Mouse (Mus musculus) hindbrain, embryonic 11.5 days (tissue): ENCODE measurements around the gene Wdr17. TPM values are rescaled to one million over a fixed set of nuclear protein-coding genes. Genes with fewer than 3 reads are reported as not detected.
"Not testable (repeated sequence)": the region's sequence is repeated elsewhere in the genome, so short reads cannot be mapped to it uniquely, and the experiment has no call there.

ENCODE experiments used
- ATAC-seq: fragments of 200-750 bp; cut with Nextera tagmentation; 2 replicates; pipeline ENCODE4 v1.8.0; 2017; ENCODE audit warnings: mild to moderate bottlenecking, moderate TSS enrichment, moderate library complexity; ENCODE audit not compliant: low FRiP score
- DNase-seq: peaks from one replicate; pipeline ENCODE4 v3.0.0-alpha.2; 2015; ENCODE audit warnings: low spot score
- H3K27ac ChIP-seq: fragments of 300-500 bp; sonication (generic); 2 replicates; pipeline ENCODE4 v1.5.1; 2014; ENCODE audit warnings: mild to moderate bottlenecking, low read depth, low read length
- H3K27me3 ChIP-seq: fragments of 300-500 bp; sonication (generic); 2 replicates; pipeline ENCODE4 v1.6.1; 2014; ENCODE audit warnings: mild to moderate bottlenecking, low read length, moderate library complexity, mixed read lengths; ENCODE audit not compliant: control insufficient read depth, insufficient read depth
- H3K36me3 ChIP-seq: fragments of 300-500 bp; sonication (generic); 2 replicates; pipeline ENCODE4 v1.6.1; 2014; ENCODE audit warnings: mild to moderate bottlenecking, low read length, moderate library complexity, mixed read lengths; ENCODE audit not compliant: control insufficient read depth, insufficient read depth
- H3K4me1 ChIP-seq: fragments of 300-500 bp; sonication (generic); replicated peaks from 2 replicates; pipeline ENCODE4 v1.6.1; 2014; ENCODE audit warnings: low read length, mixed read lengths; ENCODE audit not compliant: control insufficient read depth, insufficient read depth
- H3K4me2 ChIP-seq: fragments of 300-500 bp; sonication (generic); replicated peaks from 2 replicates; pipeline ENCODE4 v1.6.1; 2014; ENCODE audit warnings: mild to moderate bottlenecking, low read depth, low read length
- H3K4me3 ChIP-seq: fragments of 300-500 bp; sonication (generic); 2 replicates; pipeline ENCODE4 v1.5.1; 2014; ENCODE audit warnings: low read depth, low read length
- H3K9ac ChIP-seq: fragments of 300-500 bp; sonication (generic); 2 replicates; pipeline ENCODE4 v1.6.1; 2014; ENCODE audit warnings: low read depth, low read length
- H3K9me3 ChIP-seq: fragments of 300-500 bp; sonication (generic); 2 replicates; pipeline ENCODE4 v1.6.1; 2016; ENCODE audit warnings: low read length; ENCODE audit not compliant: control insufficient read depth
- WGBS: fragments of 180-500 bp; shearing (Covaris S2); extraction: QIAGEN DNeasy Blood & Tissue Kit; methylation state at CpG from one replicate; pipeline ENCODE4 v1.1.7; 2014; 5-methylcytosine and 5-hydroxymethylcytosine counted together
- polyA plus RNA-seq: library from polyadenylated mRNA; unstranded; fragments of >200 nt; fragmentation: Nextera tagmentation; extraction: Ambion mirVana; gene quantifications from 2 replicates; pipeline ENCODE4 v1.2.1, GENCODE M21; 2014

Gene Wdr17
- polyA plus RNA-seq, 1 experiment from 2014 or later = 2.4 TPM

- Histone ChIP-seq H3K27me3 (no peaks in the 10 kb centered on the region), H3K4me1 (no peaks in the 10 kb centered on the region), H3K36me3 (no peaks in the 10 kb centered on the region), H3K4me3 (no peak overlapping the region), H3K4me2 (no peak overlapping the region), H3K9me3 (no peaks in the 10 kb centered on the region), H3K9ac (no peak overlapping the region), H3K27ac (no peak overlapping the region)
- WGBS = 79% methylated on average over 3 of the region's 3 CpGs
- DNase-seq (no peak), ATAC-seq (no peak)
These were observed 219.2 kb downstream of the Wdr17 start for GRCm38 (mm10) chr8:54667756-54668155.

- Histone ChIP-seq H3K27me3 (no peaks in the 10 kb centered on the region), H3K4me1 (no peaks in the 10 kb centered on the region), H3K9me3 (no peaks in the 10 kb centered on the region), H3K36me3 (no peaks in the 10 kb centered on the region), H3K9ac (no peak overlapping the region), H3K4me2 (no peak overlapping the region), H3K4me3 (no peak overlapping the region), H3K27ac (no peak overlapping the region)
- 50% methylated on average over 5 of the region's 5 CpGs for WGBS
- peak; percentile 47 for DNase-seq
- peak; percentile 61 for ATAC-seq
These were observed 226.3 kb downstream of the Wdr17 start for GRCm38 (mm10) chr8:54660675-54661074.

GRCm38 (mm10) chr8:54659703-54660102, 227.3 kb downstream of the Wdr17 start:
- no peaks in the 10 kb centered on the region for H3K4me1 ChIP-seq
- H3K4me3 ChIP-seq = no peak overlapping the region
- H3K9ac ChIP-seq = no peak overlapping the region
- no peaks in the 10 kb centered on the region for H3K9me3 ChIP-seq
- no peak overlapping the region for H3K4me2 ChIP-seq
- H3K27me3 ChIP-seq = no peaks in the 10 kb centered on the region
- 86% methylated on average over 2 of the region's 2 CpGs for WGBS
- no peak overlapping the region for H3K27ac ChIP-seq
- ATAC-seq = no peak
- no peaks in the 10 kb centered on the region for H3K36me3 ChIP-seq
- DNase-seq = no peak

GRCm38 (mm10) chr8:54638634-54639033, 248.3 kb downstream of the Wdr17 start:
- H3K4me1 ChIP-seq = no peaks in the 10 kb centered on the region
- H3K4me3 ChIP-seq = no peak overlapping the region
- 78% methylated on average over 4 of the region's 4 CpGs for WGBS
- H3K9me3 ChIP-seq = no peaks in the 10 kb centered on the region
- ATAC-seq = no peak
- no peak overlapping the region for H3K9ac ChIP-seq
- H3K36me3 ChIP-seq = no peaks in the 10 kb centered on the region
- no peaks in the 10 kb centered on the region for H3K27me3 ChIP-seq
- no peak overlapping the region for H3K27ac ChIP-seq
- DNase-seq = no peak
- no peak overlapping the region for H3K4me2 ChIP-seq

GRCm38 (mm10) chr8:54616710-54617109, 270.3 kb downstream of the Wdr17 start:
- DNase-seq, H3K27ac ChIP-seq, H3K4me2 ChIP-seq, H3K27me3 ChIP-seq, H3K4me3 ChIP-seq, ATAC-seq, H3K9me3 ChIP-seq, H3K36me3 ChIP-seq, H3K4me1 ChIP-seq, H3K9ac ChIP-seq: not testable (repeated sequence)
- 90% methylated on average over 17 of the region's 17 CpGs for WGBS

DNA sequence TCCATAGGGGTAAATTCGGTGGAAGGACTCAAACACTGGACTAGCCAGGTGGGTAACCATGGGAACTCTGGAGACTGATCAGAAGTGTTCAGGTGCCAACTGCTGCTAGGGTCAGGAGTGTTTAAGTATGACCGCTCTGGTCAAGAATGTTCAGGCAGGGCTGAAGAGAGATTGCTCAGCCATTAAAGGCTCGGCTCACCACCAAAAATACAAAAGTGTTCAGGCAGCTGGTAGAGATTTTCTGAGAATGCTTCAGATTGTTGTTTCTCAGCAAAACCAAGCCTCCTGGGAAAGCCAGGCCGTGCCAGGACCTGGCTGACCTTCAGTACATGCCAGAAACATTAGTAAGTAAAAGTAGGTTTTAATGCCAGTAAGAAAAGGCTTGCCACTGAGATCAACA, 276.7 kb downstream of the Wdr17 start:
- Histone ChIP-seq H3K36me3 (no peaks in the 10 kb centered on the region), H3K4me3 (no peak overlapping the region), H3K4me2 (no peak overlapping the region), H3K4me1 (no peaks in the 10 kb centered on the region), H3K9ac (no peak overlapping the region), H3K9me3 (no peaks in the 10 kb centered on the region), H3K27ac (no peak overlapping the region), H3K27me3 (no peaks in the 10 kb centered on the region)
- 77% methylated on average over 4 of the region's 4 CpGs for WGBS
- ATAC-seq (no peak), DNase-seq (no peak)

GRCm38 (mm10) chr8:54609336-54609735, 277.6 kb downstream of the Wdr17 start:
- Histone ChIP-seq H3K27ac (no peak overlapping the region), H3K4me3 (no peak overlapping the region), H3K4me2 (no peak overlapping the region), H3K4me1 (no peaks in the 10 kb centered on the region), H3K9me3 (no peaks in the 10 kb centered on the region), H3K36me3 (no peaks in the 10 kb centered on the region), H3K9ac (no peak overlapping the region), H3K27me3 (no peaks in the 10 kb centered on the region)
- WGBS = 85% methylated on average over 2 of the region's 2 CpGs
- ATAC-seq (no peak), DNase-seq (no peak)

GRCm38 (mm10) chr8:54603440-54603839, 283.5 kb downstream of the Wdr17 start:
- Histone ChIP-seq H3K27ac (no peak overlapping the region), H3K9ac (no peak overlapping the region), H3K4me2 (no peak overlapping the region), H3K27me3 (no peaks in the 10 kb centered on the region), H3K36me3 (no peaks in the 10 kb centered on the region), H3K4me3 (no peak overlapping the region), H3K9me3 (no peaks in the 10 kb centered on the region), H3K4me1 (no peaks in the 10 kb centered on the region)
- no peak for DNase-seq
- ATAC-seq = no peak
- WGBS = 82% methylated on average over 4 of the region's 4 CpGs

GRCm38 (mm10) chr8:54600671-54601251, 286.2 kb downstream of the Wdr17 start, which contains the start of gene Spata4:
Gene Spata4 (plus strand): TSS chr8:54600781.
- WGBS = 8% methylated on average over 21 of the region's 21 CpGs
- DNase-seq (peak; percentile 78), ATAC-seq (peak; percentile 95)
- Histone ChIP-seq H3K9me3 (no peaks in the 10 kb centered on the region), H3K4me1 (no peaks in the 10 kb centered on the region), H3K4me2 (peak within 1 kb of the TSS; percentile 57), H3K27me3 (no peaks in the 10 kb centered on the region), H3K9ac (peak within 1 kb of the TSS; percentile 50; the same call in 1 of the 2 replicates), H3K4me3 (peak within 1 kb of the TSS; percentile 32), H3K36me3 (no peaks in the 10 kb centered on the region), H3K27ac (no peak within 1 kb of the TSS)
